Mouse (Mus musculus) frontal cortex, adult 2 months (tissue): Measurements from ENCODE around the gene Pik3r2. TPM values are rescaled to one million over a fixed set of nuclear protein-coding genes. Genes with fewer than 3 reads are reported as not detected.

Source experiments
- DNase-seq, 2 experiments: peaks; one replicate each; pipeline ENCODE4 v3.0.0; 2022; ENCODE audit warnings: low spot score in 1 of 2; ENCODE audit errors: extremely low spot score in 1 of 2
- polyA plus RNA-seq: library from polyadenylated mRNA; depleted of rRNA; stranded (reverse); fragments of >200 nt; gene quantifications from 2 replicates; pipeline ENCODE4 v1.2.3, GENCODE M21; 2012

Pik3r2 gene
- polyA plus RNA-seq, 1 experiment, result 183 TPM

DNA sequence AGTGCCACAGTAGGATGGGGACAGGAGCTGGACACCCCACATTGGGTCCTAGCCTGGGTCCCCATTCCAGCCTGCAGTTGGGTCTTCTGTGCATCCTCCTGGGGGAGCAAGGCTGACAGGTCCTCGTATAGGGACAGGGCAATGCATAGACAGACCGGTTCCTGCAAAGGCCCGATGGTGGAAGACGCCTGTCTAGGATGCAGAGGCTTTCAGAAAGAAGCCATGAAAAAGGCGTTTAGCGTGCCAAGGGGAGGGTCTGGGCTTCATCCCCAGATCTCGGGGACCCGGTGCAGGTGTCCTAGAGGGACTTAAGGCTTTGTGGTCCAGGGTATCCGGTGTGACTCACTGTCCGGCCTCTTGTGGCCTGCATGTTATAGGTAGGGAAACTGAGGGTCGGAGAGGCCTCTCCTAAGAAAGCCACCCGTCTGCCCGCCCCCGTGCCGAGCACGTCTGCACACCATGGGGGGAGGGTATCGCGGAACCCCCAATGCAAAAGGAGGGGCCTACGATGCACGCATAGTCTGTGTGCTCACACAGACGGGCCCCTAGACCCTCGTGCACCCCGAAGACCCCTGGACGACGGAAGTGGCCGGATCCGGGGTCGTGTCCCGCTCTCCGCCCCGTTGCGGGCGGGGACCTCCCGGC lies 540 bp downstream of the Pik3r2 start:
- DNase-seq, result no peak

GRCm38 (mm10) chr8:70775227-70775626 lies 1.3 kb downstream of the Pik3r2 start:
- no peak for DNase-seq

- no peak for DNase-seq
These were observed 1.8 kb downstream of the Pik3r2 start for GRCm38 (mm10) chr8:70774740-70775139.

- DNase-seq, result peak in 1 of 2 experiments; percentile 71
These were observed 2.7 kb downstream of the Pik3r2 start for GRCm38 (mm10) chr8:70773833-70774232.

DNA sequence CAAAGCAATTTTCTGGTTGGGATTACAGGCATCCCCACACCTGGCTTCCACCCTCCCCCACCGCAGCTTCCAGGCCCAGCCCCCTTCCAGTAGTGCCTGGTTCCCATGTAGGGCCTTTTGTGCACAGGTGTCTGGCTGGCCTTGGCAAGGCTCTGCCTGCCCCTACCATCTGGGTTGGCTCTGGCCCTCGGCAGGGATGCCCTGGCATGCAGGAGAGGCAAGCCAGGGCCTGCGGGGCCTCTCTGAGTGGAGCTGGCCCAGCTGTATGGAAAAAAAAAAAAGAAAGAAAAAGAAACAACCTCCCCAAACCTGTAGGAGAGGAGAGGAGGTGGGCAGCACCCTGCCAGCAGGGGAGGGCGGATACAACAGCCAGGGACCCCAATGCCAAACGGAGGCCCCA lies 3.1 kb downstream of the Pik3r2 start:
- DNase-seq, result no peak

- no peak for DNase-seq
These were observed 3.6 kb downstream of the Pik3r2 start for GRCm38 (mm10) chr8:70772890-70773289.

DNA sequence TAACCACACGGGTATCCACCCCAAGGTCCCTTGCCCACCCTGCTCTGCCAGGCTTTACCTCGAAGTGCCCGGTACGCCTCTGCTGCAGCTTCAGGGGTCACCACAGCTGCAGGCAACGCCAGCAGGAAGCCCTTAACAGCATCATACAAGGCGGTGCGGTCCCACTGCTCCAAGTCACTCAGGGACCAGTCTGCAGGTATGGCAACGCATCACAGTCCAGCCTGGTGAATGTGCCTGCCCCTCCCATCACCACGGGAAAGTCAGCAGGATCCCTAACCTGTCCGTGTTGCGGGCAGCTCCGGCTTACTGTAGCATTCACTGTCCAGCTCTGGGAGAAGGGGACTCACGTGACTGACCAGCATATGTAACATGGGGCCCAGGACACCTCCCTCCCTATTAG lies 4.4 kb downstream of the Pik3r2 start:
- DNase-seq, result no peak

- DNase-seq, result no peak
These were observed 5.3 kb downstream of the Pik3r2 start for GRCm38 (mm10) chr8:70771217-70771616.

DNA sequence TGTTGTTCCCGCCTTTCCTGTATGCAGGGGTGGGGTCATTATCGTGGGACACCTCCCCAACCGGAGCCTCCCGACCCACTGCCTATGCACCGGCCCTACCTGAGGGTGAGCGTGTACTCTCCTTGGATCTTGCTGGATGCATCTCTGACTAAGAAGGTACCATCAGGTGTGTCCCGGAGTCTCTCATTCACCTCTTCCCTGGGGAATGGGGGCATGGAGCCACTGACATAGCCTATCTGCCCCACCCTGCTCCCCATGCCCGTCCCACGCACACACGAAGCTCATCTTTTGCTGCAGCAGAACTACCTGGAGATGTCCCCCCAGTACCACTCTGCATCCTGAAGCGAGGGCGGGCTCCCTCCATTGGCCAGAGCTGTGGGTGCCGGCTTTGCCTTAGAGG lies 5.8 kb downstream of the Pik3r2 start:
- DNase-seq, result no peak

- no peak for DNase-seq
These were observed 6.7 kb downstream of the Pik3r2 start for GRCm38 (mm10) chr8:70769858-70770257.

GRCm38 (mm10) chr8:70769359-70769758 lies 7.2 kb downstream of the Pik3r2 start:
- peak; percentile 93 to 99 for DNase-seq

GRCm38 (mm10) chr8:70768956-70769355 lies 7.6 kb downstream of the Pik3r2 start:
- no peak for DNase-seq

DNA sequence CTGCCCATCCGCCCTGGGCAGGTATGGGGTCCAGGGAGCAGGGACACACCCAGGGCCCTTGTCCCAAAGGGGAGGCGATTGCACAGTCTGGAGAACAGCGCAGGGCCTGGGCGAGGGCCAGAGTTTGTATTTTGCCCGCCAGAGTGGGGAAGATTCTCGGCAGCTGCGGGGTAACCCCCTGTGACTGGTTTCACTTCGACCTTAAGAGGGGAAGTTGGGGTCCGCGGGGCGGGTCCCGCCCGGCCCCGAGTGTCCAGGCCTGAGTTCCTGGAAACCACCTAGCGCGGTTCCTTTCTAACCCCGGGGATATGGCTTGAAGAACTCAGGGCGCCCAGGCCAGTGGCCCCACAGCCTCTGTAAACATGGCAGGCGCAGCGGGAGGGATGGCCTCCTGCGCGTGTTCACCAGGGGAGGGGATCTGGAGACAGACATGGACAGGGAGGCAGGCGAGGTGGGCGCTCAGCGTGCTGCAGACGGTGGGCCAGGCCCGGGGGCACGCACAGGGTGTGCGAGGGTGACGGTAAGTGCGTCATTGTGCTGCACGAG lies 8.2 kb downstream of the Pik3r2 start:
- no peak for DNase-seq

- no peak for DNase-seq
These were observed 9.0 kb downstream of the Pik3r2 start for GRCm38 (mm10) chr8:70767503-70767902.

- DNase-seq, result no peak
These were observed 9.7 kb downstream of the Pik3r2 start for GRCm38 (mm10) chr8:70766571-70767440.

- no peak for DNase-seq
These were observed 10.5 kb downstream of the Pik3r2 start for GRCm38 (mm10) chr8:70765838-70766570.

- DNase-seq, result no peak
These were observed 11.2 kb downstream of the Pik3r2 start for GRCm38 (mm10) chr8:70765329-70765728.

- no peak for DNase-seq
These were observed 11.8 kb downstream of the Pik3r2 start for GRCm38 (mm10) chr8:70764676-70765075.

DNA sequence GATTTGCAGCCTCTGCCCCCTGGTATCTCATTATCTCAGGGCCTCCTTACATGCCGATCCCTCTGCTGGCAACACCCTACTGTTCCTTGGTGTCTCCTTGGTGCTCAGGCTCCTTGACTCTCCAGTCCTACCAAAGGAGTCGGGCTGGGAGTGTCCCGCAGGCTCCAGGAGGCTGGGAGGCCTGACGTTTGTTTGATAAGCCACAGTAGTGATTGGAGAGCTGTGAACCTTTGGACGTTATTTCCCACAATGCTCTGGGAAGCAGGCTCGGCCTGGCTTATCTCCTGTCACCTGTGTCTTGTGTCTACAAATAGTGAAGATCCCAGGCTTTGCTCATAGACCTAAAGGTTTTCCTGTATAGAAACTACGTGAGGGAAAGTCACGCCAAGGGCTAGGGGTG lies 12.5 kb downstream of the Pik3r2 start:
- DNase-seq, result no peak

DNA sequence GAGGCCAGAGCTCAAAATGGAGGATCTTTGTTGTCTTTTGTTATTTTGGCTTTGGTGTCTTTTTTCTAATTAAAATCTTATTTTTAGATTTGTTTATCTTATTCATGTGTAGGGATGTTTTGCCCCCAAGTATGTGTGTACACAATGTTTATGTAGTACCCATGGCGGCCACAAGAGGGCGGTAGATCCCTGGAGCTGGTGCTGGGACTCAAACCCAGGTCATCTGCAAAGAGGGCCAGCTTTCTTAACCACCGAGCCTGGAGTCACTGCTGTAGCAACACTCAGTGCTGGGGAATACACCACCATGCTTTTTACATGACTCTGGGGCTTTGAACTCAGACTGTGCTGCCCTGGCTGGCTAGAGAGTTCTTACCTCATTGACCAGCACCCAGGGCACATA lies 13.2 kb downstream of the Pik3r2 start:
- DNase-seq, result no peak

GRCm38 (mm10) chr8:70762118-70762517 lies 14.4 kb downstream of the Pik3r2 start:
- DNase-seq, result no peak
